Mouse (Mus musculus): ENCODE results near the gene Fmod. TPM values are rescaled to one million over a fixed set of nuclear protein-coding genes. Genes with fewer than 3 reads are reported as not detected.

Fmod gene
- total RNA-seq, 2 experiments from 2014 or later: 15.8 to 23.8 TPM

DNA sequence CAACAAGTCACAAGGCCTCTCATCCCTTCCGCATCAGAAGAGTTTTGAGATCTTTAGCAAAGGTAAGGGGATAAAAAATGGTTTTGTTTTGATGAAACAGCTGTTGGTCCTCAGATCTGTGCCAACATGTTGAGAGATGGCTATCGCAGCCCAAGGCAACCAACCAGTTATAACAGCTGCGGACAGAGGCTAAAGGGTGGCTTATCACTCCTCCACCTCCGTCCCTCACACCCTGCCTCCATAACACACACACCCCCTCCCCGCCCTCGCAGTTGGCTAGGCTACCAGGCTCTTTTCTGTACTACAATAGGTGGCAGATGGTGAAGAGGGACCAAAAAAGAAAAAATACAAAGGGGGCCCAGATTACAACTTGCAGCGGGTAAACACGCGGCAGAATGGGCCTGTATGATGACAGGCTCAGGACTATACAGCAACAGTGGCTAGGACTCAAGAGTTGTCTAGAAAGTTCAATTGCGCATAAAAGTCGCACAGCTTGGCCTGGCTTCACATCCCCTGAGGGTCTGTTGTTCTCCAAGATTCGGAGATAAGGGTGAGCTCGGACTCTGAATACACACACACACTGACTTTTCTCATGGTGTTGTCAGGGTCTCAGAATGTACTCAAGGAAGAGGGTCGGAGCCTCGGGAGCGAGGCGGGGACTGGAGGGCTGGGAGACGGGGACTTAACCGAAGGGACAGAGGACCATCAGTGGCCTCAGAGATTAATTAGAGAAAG, 41.2 kb downstream of the Fmod start:
- intact Hi-C loops (cut with DNase I): loop anchor here (1.0 kb wide), 1 partner anchor 15 kb away; no protein-coding TSS in a partner anchor
- no peak for TF ChIP-seq CTCF (IDR thresholded peaks at IDR 0.05)
- Histone ChIP-seq H3K27ac (peak overlapping the region; percentile 99), H3K4me3 (peak overlapping the region; percentile 79)
- peak in 1 of 2 experiments; percentile 49 for DNase-seq (ENCODE audit: extremely low spot score in 1 of 2, low spot score in 2 of 2)

DNA sequence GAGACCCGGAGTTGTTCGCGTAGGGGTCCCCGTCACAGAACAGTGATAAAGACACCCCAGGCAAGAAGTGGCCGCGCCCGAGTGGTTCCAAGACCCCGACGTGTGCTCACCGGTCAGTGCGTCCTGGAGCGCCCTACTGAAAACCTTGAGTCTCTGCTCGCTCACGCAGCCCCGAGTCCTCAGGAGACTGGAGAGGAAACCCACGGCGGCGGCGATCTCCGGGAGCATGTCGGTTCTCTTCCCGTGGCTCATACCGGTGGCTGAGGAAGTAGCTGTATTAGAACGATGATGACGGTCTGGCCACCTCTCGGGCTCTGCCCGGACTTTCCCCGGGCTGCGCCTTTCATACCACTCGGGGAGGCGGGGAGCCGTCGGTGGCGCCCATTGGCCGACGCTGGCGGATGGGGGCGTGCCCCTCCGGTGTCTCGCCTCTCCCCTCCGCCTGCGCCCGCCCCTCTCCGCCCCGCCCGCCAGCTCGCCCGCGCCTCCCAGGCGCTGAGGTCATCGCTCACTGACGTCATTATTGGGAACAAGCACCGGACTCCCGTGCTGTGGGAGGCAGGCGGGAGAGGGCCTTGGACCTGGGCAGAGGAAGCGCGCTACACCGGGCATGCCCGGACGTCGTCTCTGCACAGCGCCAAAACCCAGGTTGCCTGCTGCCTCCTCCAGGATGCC, 41.9 kb downstream of the Fmod start, which contains the start of gene Btg2:
TSS of gene Btg2 (minus strand) at position 319 of the 675 bp plus-strand sequence.
- Histone ChIP-seq H3K4me3 (peak within 1 kb of the TSS; percentile 79), H3K27ac (peak within 1 kb of the TSS; percentile 99)
- TF ChIP-seq CTCF (IDR thresholded peaks at IDR 0.05): no peak
- intact Hi-C loops (cut with DNase I): loop anchor here (1.0 kb wide), 3 partner anchors 14 to 19 kb away; no protein-coding TSS in a partner anchor
- peak; percentile 96 to 97 for DNase-seq (ENCODE audit: extremely low spot score in 1 of 2, low spot score in 2 of 2)

DNA sequence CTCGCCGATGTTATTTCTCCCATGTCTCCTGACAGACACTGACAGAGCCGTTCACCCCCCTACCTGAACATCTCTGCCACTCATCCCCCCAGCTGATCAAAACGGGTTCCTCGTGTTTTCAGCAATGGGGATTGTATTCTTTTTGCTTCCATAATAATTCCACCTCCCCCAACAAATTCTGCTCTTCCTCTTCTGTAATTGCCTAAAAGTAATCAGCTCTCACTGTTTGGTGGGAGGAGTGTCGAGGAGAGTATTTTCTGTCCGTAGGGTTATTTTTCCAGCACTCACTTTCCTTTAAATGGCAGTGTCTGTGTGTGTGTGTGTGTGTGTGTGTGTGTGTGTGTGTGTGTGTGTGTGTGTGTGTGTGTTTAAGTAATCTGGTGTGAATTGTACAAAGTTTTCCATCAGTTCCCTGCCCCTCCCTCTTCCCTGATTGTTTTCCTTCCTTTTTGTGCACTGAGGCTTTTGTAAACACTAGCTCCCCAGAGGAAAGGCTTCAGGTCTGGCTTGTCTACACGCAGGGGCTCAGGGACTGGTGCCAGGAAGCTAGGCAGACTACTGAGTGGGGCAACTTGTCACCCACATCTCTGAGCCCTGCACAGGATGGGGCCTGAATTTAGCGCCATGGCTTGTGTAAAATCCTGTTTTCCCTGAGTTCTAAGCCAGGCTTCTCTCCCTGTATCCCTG, 42.6 kb downstream of the Fmod start:
- no peak for DNase-seq (ENCODE audit: extremely low spot score in 1 of 2, low spot score in 2 of 2)
- intact Hi-C loops (cut with DNase I): loop anchor here (1.0 kb wide), 2 partner anchors 14 to 19 kb away; no protein-coding TSS in a partner anchor
- peak overlapping the region; percentile 99 for H3K27ac ChIP-seq

DNA sequence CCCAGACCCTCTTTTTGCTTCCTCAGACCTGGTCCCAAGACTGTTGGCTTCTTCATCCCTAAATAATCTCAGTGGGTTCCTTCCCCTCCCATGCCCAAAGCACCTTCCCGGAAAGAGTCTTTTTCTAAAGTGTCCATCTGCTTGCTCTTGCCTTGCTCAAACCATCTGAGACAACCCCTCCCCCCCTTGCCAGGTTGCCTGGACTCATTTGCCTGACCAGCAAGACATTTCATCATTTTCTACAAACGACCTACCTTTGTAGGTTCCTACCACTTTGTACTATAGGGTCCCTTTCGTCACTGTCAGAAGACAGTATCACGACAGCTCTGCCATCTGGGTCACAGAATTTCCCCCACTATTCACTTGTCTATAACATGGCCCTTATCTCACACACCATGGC, 43.4 kb downstream of the Fmod start:
- intact Hi-C loops (cut with DNase I): no loop called here
- no peak for DNase-seq (ENCODE audit: extremely low spot score in 1 of 2, low spot score in 2 of 2)
- Histone ChIP-seq H3K4me3 (no peak overlapping the region), H3K27ac (peak overlapping the region; percentile 65)
- TF ChIP-seq CTCF (IDR thresholded peaks at IDR 0.05): no peak

More for the DNA sequence above, 42.6 kb downstream of the Fmod start:
- peak overlapping the region; percentile 79 for H3K4me3 ChIP-seq
- no peak for TF ChIP-seq CTCF (IDR thresholded peaks at IDR 0.05)

DNA sequence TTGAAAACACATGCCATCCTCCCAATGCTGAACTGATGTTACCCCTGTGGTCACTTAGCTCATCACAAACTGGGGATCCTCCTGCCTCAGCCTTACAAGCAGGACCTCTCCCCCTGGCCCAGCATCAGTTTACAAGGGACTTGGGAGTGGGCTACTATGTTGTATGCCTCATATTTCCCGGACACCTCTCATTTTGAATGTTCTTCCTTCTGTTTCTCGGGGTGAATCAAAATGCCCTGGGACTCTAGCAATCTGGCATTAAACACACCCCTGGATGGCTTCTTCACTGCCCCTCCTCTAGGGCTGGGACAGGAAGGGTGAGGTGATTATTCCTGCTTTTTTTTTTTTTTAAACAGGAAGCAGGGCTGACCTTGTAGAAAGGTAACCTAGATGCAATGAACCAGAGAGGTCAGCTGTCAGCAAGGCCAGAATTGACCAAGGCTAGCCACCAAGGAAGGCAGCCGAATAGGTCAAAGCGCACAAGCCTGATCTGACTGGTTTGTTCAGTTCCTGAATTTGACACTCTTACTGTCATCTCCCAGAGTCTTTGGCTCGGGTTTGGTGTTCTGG, 43.9 kb downstream of the Fmod start:
- H3K4me3 ChIP-seq: no peak overlapping the region
- no peak for DNase-seq (ENCODE audit: extremely low spot score in 1 of 2, low spot score in 2 of 2)
- peak overlapping the region; percentile 65; the same call in 1 of the 2 replicates for H3K27ac ChIP-seq
- no peak for TF ChIP-seq CTCF (IDR thresholded peaks at IDR 0.05)
- intact Hi-C loops (cut with DNase I): no loop called here

DNA sequence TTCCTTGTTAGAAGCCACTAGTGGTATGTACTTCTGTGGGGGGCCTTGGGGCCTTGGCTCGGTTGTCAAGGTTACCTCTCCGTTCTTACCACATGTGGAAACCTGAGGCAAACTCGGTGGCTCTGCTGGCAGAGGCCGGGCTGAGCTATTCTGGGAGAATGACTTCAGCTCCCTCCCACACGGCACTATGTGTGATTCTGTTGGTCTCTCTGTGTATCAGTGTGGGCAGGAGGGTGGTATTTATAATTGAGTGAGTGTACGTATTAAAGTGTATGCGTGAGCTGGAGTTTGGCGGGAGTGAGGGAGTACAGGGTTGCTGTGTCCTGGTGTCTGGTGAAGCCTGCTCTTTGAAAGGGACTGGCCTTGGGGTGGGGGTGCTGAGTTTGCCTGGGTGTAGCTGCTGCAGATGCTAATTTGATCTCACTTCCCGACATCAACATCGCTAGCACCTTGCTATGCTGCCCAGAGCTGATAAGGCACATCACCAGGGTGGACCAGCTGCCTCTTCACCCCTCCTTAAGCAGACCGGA, 46.0 kb downstream of the Fmod start:
- peak overlapping the region; percentile 77 for H3K27ac ChIP-seq
- intact Hi-C loops (cut with DNase I): no loop called here
- TF ChIP-seq CTCF (IDR thresholded peaks at IDR 0.05): no peak
- no peak overlapping the region for H3K4me3 ChIP-seq
- peak; percentile 80 to 81 for DNase-seq (ENCODE audit: extremely low spot score in 1 of 2, low spot score in 2 of 2)

DNA sequence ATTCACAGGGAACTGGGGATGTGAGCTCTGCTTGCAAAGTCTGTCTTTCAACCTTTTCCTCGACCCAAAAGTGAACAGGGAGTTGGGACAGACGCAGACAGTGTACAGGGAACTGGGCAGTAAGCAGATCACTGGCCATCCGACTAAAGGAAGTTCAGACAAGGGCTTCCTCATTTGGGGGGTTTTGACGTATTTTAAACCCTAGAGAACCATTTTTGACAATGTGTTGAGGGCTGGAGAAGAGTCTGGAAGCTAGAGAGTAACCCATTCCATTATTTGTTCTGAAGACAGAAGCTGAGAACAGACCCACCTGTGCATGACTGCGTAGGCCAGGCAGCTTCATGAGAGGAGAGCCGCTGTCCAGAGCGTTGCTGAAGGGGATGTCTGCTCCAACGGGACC, 46.6 kb downstream of the Fmod start:
- no peak overlapping the region for H3K4me3 ChIP-seq
- intact Hi-C loops (cut with DNase I): no loop called here
- peak overlapping the region; percentile 77 for H3K27ac ChIP-seq
- TF ChIP-seq CTCF (IDR thresholded peaks at IDR 0.05): no peak
- DNase-seq (ENCODE audit: extremely low spot score in 1 of 2, low spot score in 2 of 2): no peak

DNA sequence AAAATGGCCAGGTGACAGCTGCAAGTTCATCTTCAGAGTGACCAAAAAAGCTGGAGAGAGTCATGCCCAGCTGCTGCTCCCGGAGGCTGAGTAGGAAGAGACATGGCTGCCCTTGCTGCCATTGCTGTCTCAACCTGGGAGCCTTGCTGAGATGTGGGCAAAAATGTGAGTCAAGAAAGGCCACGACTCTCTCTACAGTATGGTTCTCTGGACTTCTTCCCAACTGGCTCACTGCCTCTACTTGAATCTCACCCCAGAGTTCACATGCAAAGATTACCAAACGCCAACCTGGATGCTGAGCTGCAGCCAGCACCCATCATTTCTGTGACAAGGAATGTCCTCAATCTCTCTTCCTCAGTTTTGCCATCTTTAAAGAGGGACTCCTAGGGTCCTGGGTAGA, 47.1 kb downstream of the Fmod start:
- no peak for DNase-seq (ENCODE audit: extremely low spot score in 1 of 2, low spot score in 2 of 2)
- TF ChIP-seq CTCF (IDR thresholded peaks at IDR 0.05): no peak
- Histone ChIP-seq H3K27ac (peak overlapping the region; percentile 77), H3K4me3 (no peak overlapping the region)
- intact Hi-C loops (cut with DNase I): no loop called here

DNA sequence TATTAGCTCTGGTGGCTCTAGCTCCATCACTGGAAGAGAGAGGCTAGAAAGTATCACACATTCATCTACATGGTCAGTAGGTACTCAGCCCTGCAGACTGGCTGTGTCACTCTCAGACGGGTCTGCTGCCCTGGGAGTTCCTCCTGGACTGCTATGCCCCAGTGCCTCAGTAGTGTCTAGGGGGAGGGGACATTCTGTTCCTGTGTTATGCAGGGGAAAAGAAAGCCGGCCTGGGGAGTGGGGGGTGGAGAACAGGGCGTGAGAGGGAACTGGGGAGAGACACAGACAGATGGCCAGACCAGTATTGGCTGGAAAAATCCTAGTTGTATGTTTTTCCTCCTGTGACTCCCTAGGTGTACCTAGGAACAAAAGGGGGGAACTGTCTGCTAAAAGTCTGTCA, 49.0 kb downstream of the Fmod start:
- no peak for TF ChIP-seq CTCF (IDR thresholded peaks at IDR 0.05)
- DNase-seq (ENCODE audit: extremely low spot score in 1 of 2, low spot score in 2 of 2): no peak
- Histone ChIP-seq H3K27ac (no peak overlapping the region), H3K4me3 (no peak overlapping the region)
- intact Hi-C loops (cut with DNase I): no loop called here

DNA sequence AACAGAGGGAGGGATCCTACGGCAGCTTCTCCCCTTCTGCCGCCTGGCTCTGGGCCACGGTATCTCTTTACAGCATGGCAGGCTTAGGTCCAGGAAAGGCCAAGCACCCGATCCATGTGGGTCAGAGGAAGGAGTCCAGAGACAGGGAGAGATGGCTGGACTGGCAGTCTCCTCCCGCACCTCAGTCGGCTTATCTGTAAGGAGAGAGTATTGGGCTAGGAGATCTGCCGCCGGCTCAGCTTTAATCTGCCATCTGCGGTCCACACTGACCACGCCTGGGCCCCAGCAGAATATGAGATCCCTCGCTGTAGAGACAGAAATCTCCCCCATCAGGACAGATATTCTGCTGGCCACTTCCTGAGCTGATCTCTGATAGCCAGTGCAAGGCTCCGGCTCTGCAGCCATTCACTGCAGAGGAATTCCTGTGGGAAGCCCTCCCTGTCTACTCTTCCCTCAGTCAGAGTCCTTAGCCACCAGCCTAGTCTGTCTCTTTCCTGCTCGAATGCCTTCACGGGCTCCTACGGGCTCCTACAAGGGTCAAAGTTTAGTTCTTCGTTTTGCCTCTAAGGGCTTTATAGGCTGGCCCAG, 49.9 kb downstream of the Fmod start:
- H3K4me3 ChIP-seq: no peak overlapping the region
- H3K27ac ChIP-seq: no peak overlapping the region
- TF ChIP-seq CTCF (IDR thresholded peaks at IDR 0.05): no peak
- intact Hi-C loops (cut with DNase I): no loop called here
- no peak for DNase-seq (ENCODE audit: extremely low spot score in 1 of 2, low spot score in 2 of 2)

DNA sequence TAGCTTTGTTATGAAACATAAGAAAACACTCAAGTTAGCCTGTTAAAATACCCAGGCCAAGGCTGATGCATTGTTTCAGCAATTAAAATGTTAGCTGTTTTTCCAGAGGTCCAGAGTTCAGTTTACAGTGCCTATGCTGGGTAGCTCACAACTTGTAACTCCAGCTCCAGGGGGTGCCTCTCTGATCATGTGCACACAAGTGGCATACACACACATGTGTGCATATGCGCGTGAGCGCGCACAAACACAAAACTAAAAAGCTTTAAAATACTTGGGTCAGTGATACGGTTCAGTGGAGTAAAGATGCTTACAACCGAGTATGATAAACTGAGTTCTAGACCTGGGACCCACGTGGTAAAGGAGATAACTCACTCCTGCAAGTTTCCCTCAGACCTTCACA, 52.0 kb downstream of the Fmod start:
- no peak for DNase-seq (ENCODE audit: extremely low spot score in 1 of 2, low spot score in 2 of 2)
- no peak for TF ChIP-seq CTCF (IDR thresholded peaks at IDR 0.05)
- no peak overlapping the region for H3K27ac ChIP-seq
- no peak overlapping the region for H3K4me3 ChIP-seq
- intact Hi-C loops (cut with DNase I): no loop called here
